Mouse (Mus musculus): ENCODE data around the gene Nacc2.

The Nacc2 gene

GRCm38 (mm10) chr2:26106233-26106632, 16.8 kb downstream of the Nacc2 start:
- in situ Hi-C loops (cut with MboI; ENCODE audit: low sequenced_read_pairs), result no loop called here

DNA sequence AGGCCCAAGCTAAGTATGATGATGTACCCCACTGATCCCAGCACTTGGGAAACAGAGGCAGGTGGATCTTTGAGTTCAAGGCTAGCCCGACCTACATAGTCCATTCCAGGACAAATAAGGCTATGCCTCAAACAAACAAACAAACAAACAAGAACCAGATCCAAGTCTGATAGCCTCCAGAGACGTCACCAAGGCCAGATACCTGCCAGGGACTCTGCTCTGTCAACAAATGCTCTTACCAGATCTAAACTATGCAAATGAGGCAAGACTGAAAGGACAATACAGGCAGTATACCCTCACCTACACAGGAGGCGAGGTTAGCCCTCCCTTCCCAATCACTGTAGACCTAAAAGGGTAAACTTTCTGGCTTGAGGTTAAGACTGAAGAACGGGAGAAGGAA, 22.7 kb downstream of the Nacc2 start:
- in situ Hi-C loops (cut with MboI; ENCODE audit: low sequenced_read_pairs), result no loop called here

DNA sequence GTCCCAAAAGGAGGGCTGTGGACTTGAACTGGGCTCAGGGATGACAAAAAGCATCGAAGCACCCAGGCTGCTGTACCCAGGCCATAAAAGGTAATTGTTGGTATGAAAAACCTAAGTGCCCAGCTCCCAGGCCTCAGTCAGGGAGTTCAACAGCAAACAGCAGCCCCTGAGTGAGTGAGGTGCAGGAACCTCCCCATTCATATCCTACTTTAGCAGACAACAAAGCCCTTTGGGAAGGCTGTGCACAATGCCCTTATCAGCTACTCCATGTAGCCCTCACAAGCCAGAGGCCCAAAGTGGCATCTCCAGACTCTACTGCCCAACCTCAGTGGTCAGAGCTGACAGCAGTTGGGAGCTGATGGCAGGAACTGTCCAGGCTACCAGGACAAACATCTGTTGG, 23.2 kb downstream of the Nacc2 start:
- in situ Hi-C loops (cut with MboI; ENCODE audit: low sequenced_read_pairs), result no loop called here

DNA sequence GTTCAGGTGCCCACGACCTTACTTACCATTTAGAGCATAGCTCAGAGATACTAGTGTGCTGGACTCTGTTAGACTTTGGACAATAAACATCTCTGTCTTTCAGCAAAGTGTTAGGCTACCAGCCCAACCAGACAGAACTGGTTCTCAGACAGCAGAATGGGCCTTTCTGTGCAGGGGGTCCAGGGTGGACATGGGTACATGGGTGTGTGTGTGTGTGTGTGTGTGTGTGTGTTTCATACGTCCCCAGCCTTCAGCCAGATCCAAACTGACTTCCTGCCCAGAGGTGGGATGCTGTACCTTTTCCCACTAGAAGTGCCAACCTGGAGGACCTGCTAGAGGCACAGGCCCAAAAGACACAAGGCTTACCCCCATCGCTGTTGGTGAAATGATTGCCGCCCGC, 23.8 kb downstream of the Nacc2 start:
- in situ Hi-C loops (cut with MboI; ENCODE audit: low sequenced_read_pairs), result no loop called here

DNA sequence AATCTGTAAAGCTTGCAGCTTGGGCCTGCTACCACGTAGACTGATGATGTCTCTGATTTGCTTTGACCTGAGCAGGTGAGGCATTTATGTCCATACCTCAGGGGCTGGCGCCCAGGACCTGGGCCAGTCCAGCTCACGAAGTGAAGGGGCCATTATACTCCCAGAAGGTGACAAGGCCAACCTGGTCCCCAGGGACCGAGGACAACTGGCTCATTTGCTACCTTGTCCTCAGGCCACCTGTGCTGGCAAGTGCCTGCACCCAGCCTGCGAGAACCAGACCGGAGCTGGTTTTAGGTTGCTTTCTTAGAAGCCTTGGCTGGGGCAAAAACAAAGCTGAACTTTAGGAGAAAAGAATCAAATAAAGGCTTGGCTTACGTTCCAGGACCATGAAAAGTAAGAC, 29.1 kb downstream of the Nacc2 start:
- in situ Hi-C loops (cut with MboI; ENCODE audit: low sequenced_read_pairs), result no loop called here

DNA sequence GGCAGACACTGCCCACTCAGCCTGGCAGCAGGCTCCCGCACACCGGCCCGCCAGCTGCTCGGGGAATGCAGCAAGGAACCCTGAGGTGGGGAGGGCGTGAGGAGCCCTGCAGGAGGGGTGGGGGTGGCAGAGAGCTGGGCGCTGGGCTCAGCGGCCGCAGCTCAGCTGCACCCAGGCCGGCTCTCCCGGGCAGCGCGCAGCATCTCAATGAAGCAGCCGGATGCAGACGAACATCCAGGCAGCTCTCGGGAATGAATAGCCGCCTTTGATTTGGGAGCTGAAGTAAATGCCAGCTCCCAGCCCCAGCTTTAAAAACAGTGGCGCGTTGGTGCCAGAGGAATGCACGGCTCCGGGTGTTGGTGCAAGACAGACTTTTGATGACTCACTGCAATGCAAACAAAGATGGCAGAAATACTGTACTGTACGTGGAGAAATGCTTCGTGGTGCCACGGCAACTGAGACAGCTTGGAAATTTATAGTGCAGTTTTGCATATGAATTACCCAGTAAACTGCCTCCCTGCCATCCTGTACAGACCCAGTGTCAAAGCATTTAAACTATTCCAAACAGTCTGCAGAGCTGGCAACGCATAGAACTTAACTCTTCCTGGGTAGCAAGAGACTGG, 31.1 kb downstream of the Nacc2 start:
- in situ Hi-C loops (cut with MboI; ENCODE audit: low sequenced_read_pairs), result no loop called here

GRCm38 (mm10) chr2:26090876-26091770, 31.9 kb downstream of the Nacc2 start:
- in situ Hi-C loops (cut with MboI; ENCODE audit: low sequenced_read_pairs), result no loop called here

GRCm38 (mm10) chr2:26089005-26089404, 34.0 kb downstream of the Nacc2 start:
- in situ Hi-C loops (cut with MboI; ENCODE audit: low sequenced_read_pairs), result no loop called here

- in situ Hi-C loops (cut with MboI; ENCODE audit: low sequenced_read_pairs), result no loop called here
Measured at GRCm38 (mm10) chr2:26086926-26087600, 36.0 kb downstream of the Nacc2 start.

GRCm38 (mm10) chr2:26086505-26086904, 36.5 kb downstream of the Nacc2 start:
- in situ Hi-C loops (cut with MboI; ENCODE audit: low sequenced_read_pairs), result no loop called here

DNA sequence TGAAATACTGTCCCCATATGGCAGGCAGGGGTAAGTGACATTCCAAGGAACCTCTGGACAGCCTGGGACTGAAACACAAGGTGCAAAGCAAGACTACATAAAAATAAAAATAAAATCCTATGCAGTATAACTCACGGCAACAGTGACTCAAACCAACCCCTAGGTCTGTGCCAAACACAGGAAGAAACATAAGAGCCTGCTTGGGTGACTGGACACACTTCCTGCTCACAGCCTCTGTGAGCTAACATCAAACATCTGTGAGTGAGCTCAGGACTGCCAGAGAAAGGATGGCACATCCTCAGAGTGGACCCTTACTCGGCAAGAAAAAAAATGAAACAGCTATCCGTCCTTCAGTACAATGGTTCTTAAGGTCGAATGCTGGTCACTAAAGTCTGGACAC, 40.1 kb downstream of the Nacc2 start:
- in situ Hi-C loops (cut with MboI; ENCODE audit: low sequenced_read_pairs), result no loop called here

DNA sequence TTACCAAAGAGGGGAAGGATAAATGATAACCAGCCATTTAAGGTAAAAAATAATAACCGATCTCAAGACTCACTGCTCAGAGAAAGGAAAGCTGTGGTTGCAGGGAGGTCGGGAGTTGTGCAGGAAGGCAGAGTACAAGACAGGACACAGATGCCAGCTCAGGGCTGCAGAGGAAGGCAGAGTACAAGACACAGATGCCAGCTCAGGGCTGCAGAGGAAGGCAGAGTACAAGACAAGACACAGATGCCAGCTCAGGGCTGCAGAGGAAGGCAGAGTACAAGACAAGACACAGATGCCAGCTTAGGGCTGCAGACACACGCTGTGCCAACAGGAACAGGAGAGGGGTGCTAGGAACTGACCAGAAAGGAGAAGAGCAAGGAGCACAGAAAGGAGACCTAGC, 42.2 kb downstream of the Nacc2 start:
- in situ Hi-C loops (cut with MboI; ENCODE audit: low sequenced_read_pairs), result no loop called here

- in situ Hi-C loops (cut with MboI; ENCODE audit: low sequenced_read_pairs), result no loop called here
Measured at GRCm38 (mm10) chr2:26079409-26079808, 43.6 kb downstream of the Nacc2 start.

GRCm38 (mm10) chr2:26077068-26077467, 46.0 kb downstream of the Nacc2 start:
- in situ Hi-C loops (cut with MboI; ENCODE audit: low sequenced_read_pairs), result no loop called here

DNA sequence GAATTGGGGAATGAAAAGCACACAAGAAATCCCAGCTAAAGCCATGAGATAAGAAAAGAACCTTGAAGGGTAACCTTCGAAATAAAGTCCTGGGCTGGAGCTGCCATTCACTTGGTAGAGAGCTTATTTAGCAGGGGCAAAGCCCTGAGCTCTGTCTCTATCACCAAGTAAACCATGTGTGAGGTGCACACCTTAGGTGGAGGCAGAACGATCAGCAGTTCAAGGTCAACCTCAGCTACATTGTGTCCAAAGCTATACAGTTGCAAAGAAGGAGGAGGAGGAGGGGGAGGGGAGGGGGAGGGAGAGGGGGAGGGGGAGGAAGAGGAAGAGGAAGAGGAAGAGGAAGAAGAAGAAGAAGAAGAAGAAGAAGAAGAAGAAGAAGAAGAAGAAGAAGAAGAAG, 46.9 kb downstream of the Nacc2 start:
- in situ Hi-C loops (cut with MboI; ENCODE audit: low sequenced_read_pairs), result no loop called here

GRCm38 (mm10) chr2:26074551-26074950, 48.5 kb downstream of the Nacc2 start:
- in situ Hi-C loops (cut with MboI; ENCODE audit: low sequenced_read_pairs), result no loop called here

DNA sequence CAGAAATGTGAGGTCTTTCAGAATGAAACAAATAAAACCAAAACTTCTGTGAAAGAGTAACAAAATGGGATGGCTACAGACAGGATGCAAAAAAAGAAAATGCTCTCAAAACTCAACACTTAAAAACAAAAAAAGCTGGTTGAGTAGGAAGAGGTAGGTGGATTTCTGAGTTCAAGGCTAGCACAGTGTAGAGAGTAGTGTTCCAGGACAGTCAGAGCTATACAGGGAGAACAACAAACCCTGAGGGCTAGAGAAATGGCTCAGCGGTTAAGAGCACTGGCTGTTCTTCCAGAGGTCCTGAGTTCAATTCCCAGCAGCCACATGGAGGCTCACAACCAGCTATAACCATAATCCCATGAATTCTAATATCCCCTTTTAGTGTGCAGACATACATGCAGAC, 54.4 kb downstream of the Nacc2 start:
- in situ Hi-C loops (cut with MboI; ENCODE audit: low sequenced_read_pairs), result no loop called here

DNA sequence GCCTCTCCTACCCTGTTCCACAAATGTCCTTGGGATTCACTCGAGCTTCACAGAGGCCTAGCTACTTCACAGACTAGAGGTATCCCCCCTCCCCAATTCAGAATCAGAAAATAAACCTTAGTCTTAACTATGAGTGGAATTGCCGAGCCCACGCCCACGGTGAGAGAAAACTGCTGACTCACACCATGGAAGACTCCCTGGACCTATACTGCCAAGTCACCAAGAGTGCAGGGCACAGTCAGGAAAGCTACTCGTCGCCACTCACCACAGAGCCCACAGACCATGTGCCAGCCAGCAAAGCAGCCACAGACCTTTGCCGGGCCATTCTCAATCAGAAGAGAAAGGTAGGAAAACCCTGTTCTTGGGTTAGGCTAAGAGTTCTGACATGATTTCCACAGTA, 54.8 kb downstream of the Nacc2 start:
- in situ Hi-C loops (cut with MboI; ENCODE audit: low sequenced_read_pairs), result no loop called here

DNA sequence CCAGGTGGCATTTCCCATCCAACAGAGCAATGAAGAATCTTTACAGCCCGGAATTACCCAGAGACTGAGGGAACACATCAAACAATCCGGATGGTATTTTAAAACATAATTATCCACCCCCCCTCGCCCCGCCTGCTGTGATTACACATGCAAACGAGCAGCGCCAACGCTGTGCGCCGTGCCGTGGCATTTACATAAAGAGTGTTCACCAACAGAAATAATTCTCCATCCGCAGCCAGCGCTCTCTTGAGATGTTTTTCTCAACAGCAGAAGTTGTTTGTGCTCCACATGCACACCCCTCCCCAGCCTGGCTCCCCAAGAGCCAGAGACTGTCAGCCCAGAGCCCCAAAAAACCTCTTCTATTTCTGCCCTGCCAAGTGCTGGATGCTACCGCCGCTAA, 56.5 kb downstream of the Nacc2 start:
- in situ Hi-C loops (cut with MboI; ENCODE audit: low sequenced_read_pairs), result no loop called here

- in situ Hi-C loops (cut with MboI; ENCODE audit: low sequenced_read_pairs), result no loop called here
Measured at GRCm38 (mm10) chr2:26062742-26063427, 60.1 kb downstream of the Nacc2 start.

DNA sequence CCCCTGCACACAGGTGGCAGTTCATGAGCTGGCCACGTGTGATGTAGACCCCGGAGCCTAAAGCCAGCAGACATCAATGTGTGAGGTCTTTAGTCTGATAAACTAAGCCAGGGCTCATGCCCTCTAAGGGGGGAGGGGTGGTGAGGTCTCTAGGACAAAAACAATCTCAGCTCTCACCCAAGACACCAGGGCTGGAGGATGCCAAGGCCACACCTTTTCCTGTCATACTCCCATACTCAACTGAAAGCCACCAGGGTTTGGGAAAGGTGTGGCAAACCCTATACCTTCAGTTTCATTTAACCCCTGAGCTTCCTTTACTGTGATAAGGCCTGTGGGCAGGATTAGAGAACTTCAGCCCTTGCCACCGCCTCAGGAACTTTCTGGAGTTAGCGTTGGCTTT, 60.8 kb downstream of the Nacc2 start:
- in situ Hi-C loops (cut with MboI; ENCODE audit: low sequenced_read_pairs), result no loop called here

All from CH12F3 (cell line).